Mouse (Mus musculus): Measurements from ENCODE around the gene Gad1.

Gene Gad1

DNA sequence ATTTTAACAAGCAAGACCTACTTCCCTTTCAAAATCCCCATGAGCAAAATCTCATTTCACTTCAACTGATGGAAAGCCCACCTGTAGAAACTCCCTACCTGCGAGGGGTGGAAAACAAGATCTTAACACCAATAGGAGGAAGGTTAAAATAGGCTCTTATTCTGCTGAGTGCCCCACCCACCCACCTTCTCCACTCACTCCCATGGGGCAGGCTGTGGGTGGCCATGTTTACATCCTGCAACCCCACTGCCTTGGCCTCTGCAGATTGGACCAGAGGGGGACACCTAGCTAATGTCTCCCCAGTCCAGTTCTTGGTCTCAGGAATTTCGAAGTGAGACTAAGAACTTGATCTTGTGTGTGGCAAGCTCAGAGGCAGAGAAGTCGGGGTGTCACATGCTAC is 77.0 kb downstream of the Gad1 start:
- DNase-seq = no peak

DNA sequence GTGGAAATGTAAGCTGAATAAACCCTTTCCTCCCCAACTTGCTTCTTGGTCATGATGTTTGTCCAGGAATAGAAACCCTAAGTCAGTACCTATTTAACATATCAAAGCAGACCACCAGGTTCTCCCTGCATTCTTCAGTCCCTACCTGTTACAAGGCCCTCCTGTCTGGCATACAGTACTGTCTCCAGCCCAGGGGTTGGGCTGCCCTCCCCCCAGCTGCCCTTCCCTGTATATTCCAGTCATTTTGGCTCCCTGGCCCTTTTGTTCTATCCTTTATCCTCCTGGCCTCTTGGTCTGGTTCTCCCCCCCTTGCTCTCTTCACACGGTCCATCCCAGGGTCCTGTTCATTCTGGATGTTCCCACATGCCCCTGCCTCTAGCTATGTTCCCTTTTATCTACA is 78.4 kb downstream of the Gad1 start:
- no peak for DNase-seq

DNA sequence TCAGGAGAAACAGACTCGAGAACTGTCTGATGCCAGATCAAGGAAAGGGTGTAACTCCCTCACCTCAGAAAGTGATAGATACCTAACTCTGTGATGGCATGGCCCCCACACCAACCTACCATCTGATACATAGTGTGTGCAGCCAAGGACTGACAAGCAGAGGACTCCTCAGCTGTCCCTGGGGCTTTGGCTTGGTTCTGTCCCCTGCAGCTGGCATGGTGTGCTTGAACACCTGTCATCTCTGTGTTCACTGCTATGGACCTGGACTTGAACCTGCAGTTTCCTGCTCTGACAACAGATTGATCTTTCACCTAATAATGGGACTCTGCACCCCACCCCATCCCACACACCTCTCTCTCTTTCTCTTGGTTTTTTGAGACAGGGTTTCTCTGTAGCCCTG is 79.5 kb downstream of the Gad1 start:
- DNase-seq = no peak

DNA sequence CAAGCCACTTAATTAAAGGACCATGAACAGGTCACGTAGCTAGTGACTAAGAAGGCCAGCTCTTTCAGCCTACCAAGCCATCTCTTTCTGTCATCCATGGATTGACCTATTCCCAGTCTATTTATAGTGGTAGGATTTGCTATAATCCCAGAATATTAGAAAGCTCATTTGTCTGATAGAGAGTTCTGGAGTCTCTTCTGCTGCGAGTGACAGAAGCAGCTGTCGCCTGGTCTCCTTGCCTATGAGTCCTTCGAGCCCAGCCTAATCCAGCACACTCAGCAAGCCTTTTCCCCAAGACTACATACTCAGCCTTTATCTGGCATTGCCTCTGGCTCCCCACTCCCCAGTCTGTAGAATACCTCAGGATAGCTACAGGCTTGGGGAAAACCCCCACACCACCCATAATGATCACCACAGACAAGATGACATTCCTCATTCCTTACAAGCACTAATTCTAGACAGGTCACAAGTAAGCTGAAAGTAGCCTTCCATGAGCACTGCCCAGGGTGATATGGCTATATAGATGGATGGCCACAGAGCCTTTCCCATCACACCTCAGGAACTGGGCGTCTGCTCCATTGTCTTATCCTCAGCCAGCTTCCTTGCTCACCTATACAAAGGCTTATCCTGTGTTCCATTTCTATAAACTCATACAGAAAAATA is 81.3 kb downstream of the Gad1 start:
- DNase-seq = no peak

- no peak for DNase-seq
Measured at GRCm38 (mm10) chr2:70640968-70641367, 88.1 kb downstream of the Gad1 start.

- DNase-seq = peak; percentile 9
Measured at GRCm38 (mm10) chr2:70642971-70643565, 90.2 kb downstream of the Gad1 start.

- no peak for DNase-seq
Measured at GRCm38 (mm10) chr2:70645266-70645780, 92.5 kb downstream of the Gad1 start.

GRCm38 (mm10) chr2:70647681-70648080 is 94.8 kb downstream of the Gad1 start:
- no peak for DNase-seq

DNA sequence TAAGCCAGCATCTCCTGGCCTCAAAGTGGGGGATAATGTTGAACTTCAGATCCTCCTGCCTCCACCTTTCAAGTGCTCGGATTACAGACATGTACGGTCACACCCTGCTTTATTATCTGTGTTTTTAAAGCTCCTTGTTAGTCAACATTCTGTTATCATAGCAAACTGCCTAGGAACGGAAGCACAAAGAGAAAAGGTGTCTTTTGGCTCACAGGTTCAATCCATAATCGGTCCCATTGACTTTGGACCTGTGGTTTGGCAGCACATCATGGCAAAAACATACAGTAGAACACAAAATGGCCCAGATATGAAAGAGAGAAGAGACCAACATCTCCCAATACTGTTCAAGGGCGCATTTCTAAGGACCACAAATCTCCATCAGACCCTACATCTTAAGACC is 95.4 kb downstream of the Gad1 start:
- no peak for DNase-seq

DNA sequence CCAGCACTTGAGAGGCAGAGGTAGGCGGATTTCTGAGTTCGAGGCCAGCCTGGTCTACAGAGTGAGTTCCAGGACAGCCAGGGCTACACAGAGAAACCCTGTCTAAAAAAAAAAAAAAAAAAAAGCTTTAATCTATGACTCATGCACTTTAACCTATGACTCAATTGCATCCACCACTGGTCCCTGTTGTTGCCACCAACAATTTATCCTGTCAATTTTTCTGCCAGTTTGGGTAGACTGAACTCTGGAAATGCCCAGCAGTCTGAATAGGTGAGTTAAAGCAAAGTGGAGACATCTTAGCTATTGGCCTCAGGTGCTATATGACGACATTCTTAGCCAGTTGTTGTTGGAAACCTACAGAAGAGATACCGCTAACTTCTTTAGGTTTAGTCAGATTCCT is 96.6 kb downstream of the Gad1 start:
- no peak for DNase-seq

All from kidney, adult 18-20 months (tissue).